Mouse (Mus musculus): ENCODE measurements around the gene Abhd14b.

Abhd14b gene

DNA sequence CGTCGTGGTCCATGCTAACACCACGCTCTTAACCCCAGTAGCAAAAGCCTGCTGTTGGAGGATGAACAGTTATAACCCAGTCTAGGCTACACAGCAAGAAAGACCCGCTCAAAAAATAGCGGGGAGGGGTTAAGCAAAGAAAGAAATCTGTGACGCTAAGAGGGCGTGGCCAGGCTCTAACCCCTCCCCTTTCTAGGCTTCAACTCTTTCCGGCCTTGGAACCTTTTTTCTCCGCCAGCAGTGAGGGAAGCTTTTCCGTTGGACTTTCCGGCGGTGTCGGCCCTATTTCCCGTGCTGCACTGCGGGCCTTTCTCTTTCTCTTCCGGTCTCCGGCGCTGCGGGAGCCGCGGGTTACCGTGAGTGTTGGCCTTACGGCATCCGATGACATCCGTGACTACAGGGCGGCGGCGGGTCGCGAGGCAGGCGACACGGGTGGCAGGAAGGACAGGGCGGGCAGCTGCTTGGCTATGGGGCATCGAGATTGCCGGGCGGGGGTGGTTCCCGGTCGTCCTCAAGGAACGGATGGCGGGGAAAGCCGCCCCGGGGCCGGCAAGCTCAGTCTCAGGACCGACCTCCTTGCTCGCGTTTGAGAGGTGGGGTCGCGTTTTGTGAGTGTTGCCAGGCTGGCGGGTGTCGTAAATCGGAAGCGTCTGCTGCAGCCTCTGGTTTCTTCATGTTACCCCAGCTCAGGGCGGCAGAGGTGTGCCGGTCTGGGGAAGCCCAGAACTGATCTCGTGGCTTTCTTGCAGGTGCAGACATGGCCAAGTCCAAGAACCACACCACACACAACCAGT lies 17.8 kb upstream of the Abhd14b start, which contains the start of gene Rpl29:
TSS of gene Rpl29 (plus strand) at position 234 of the 794 bp plus-strand sequence.
- DNase-seq (ENCODE audit: inconsistent ontology term): peak; percentile 98

GRCm38 (mm10) chr9:106430015-106430264 lies 17.3 kb upstream of the Abhd14b start:
- DNase-seq (ENCODE audit: inconsistent ontology term): no peak

- DNase-seq (ENCODE audit: inconsistent ontology term): no peak
Measured at GRCm38 (mm10) chr9:106433389-106433788, 13.9 kb upstream of the Abhd14b start.

- no peak for DNase-seq (ENCODE audit: inconsistent ontology term)
Measured at GRCm38 (mm10) chr9:106436566-106436965, 10.7 kb upstream of the Abhd14b start.

DNA sequence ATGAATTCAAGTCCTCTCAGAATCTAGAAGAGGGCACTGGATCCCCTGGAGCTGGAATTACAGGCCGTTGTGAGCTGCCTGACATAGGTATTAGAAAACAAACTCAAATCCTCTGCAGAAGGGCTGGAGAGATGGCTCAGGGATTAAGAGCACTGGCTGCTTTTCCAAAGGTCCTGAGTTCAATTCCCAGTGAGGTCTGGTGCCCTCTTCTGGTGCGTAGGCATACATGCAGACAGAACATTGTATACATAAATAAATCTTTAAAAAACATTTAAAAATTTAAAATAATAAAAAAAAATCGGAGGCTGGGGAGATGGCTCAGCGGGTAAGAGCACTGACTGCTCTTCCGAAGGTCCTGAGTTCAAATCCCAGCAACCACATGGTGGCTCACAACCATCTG lies 4.6 kb upstream of the Abhd14b start:
- DNase-seq (ENCODE audit: inconsistent ontology term): no peak

DNA sequence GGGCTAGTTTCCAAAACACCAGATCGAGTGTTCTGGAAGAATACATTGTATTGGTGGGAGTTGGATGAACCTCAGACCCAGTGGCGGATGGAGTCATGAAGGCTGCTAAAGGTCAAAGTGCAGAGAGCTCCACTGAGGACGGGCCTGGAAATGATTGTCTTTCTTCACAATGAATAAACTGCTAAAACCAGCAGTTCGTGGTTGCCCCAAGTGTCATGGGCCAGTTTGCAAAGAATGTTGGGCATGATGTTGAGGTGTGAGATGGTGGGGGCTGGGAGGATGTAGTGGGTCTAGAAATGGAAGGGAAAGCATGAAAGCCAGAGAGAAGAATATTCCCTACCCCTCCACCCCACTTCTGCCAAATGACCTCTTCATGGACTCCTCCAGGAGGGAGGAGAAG lies 2.4 kb upstream of the Abhd14b start:
- no peak for DNase-seq (ENCODE audit: inconsistent ontology term)

- DNase-seq (ENCODE audit: inconsistent ontology term): no peak
Measured at GRCm38 (mm10) chr9:106447951-106448350, 692 bp downstream of the Abhd14b start.

DNA sequence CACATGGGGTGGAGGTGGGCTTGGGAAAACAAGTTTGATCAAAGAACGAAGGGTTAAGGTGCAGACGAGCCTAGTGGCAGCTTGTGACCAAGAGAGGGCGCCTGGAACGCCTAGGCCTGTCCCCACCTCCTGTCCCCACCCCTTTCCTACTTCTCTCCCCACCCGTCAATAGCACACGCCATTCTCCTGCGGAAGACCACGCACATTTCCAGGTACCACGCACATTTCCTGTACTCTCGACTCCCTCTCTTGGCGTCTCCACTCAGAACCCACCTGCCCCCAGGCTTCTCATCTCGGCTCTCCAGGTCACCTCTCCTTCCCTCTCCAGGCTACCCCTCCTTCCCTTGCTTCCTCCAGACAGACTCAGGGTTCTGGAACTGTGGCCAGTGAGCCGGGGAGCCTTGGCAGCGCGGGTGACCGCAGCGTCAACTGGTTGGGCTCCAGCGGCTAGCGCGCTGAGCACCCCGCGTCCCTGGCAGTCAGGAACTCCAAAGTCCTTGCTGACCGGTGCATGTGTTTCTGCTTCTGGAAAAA lies 1.3 kb downstream of the Abhd14b start:
- DNase-seq (ENCODE audit: inconsistent ontology term): peak; percentile 90

DNA sequence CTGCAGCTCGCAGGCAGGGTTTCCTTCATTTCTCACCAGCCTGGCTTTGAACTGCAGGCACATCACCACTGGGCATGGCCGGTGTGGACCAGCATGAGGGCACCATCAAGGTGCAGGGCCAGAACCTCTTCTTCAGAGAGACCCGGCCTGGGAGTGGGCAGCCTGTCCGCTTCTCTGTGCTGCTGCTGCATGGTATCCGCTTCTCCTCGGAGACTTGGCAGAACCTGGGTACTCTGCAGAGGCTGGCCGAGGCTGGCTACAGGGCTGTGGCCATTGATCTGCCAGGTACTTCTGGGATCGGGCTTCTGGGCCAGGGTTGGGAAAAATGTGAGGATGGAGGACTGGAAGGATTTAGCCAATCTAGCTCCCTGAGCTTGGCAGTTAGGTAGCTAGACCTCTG lies 2.7 kb downstream of the Abhd14b start:
- DNase-seq (ENCODE audit: inconsistent ontology term): no peak

GRCm38 (mm10) chr9:106450661-106451060 lies 3.4 kb downstream of the Abhd14b start:
- DNase-seq (ENCODE audit: inconsistent ontology term): peak; percentile 70

GRCm38 (mm10) chr9:106451298-106451697 lies 4.0 kb downstream of the Abhd14b start:
- no peak for DNase-seq (ENCODE audit: inconsistent ontology term)

GRCm38 (mm10) chr9:106451899-106452298 lies 4.6 kb downstream of the Abhd14b start:
- no peak for DNase-seq (ENCODE audit: inconsistent ontology term)

DNA sequence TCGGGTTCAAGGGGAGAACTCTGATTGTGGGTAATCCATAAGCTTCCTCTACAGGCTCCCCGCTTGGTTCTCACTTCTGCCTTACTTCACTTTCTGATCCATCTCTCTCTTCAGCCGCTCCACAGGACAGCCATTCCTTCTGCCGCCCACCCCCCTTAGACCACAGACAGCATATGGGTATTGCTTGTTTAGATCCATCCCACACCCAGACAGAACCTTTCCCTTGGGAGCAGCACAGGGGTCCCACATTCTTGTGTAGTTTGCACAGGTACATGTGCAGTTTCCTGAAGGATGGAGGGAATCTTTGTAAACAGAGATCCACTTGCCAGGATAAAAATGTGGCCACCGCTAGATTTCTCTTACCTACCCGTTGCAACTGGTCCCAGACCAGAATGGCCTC lies 5.1 kb downstream of the Abhd14b start:
- no peak for DNase-seq (ENCODE audit: inconsistent ontology term)

DNA sequence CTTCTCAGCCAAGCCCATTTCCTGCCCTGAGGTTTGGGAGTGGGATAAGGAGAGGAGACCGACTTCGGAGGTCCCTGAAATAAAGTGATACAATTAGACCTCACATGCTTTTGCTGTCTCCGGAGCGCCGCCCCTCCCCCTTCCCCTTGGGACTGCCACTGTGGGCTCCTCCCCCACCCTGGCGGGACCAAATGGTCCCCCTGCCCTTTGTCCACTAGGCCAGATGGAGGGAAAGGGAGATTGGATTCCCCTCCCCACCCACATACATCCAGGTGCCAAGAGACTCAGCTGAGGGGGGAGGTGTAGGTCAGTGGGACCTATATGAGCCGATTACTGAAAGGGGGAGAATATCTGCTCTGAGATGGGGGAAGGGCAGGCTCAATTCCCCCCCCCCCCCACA lies 5.6 kb downstream of the Abhd14b start:
- no peak for DNase-seq (ENCODE audit: inconsistent ontology term)

- DNase-seq (ENCODE audit: inconsistent ontology term): peak; percentile 82
Measured at GRCm38 (mm10) chr9:106453271-106454070, 6.2 kb downstream of the Abhd14b start, which contains the start of gene Pcbp4. Pcbp4 (plus strand) TSS chr9:106453291.

DNA sequence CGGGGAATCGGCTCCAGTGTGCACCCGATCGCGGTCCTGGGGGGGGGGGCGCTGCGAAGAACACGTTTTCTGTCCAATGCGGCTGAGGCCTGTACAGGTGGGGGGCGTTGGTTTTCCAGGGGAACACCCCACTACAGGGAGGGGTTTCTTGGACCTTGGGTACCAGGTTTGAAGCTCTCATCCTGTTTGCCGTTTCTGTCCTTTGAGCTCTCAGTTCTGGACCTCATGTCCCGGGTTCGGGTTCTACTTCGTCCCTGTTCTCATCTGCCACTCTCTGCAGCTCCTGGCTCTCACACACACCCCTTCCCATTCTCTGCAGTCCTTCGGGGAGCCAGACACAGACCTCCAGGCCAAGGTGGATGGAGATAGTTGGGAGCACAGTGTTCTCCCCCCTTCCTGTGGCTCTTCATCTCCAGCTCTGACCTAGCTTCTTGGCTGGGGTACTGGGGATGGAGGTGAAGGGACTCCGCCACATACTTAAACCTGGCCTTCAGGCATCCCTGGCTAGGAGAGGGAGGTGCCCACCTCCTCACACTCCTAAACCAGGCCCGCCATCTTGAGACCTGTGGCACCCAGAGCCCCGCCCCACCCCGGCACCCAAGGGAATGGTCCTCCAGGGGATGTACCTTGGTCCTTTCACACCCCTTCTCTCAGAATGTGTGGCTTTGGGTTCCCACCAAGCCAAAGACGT lies 7.0 kb downstream of the Abhd14b start:
- DNase-seq (ENCODE audit: inconsistent ontology term): no peak

DNA sequence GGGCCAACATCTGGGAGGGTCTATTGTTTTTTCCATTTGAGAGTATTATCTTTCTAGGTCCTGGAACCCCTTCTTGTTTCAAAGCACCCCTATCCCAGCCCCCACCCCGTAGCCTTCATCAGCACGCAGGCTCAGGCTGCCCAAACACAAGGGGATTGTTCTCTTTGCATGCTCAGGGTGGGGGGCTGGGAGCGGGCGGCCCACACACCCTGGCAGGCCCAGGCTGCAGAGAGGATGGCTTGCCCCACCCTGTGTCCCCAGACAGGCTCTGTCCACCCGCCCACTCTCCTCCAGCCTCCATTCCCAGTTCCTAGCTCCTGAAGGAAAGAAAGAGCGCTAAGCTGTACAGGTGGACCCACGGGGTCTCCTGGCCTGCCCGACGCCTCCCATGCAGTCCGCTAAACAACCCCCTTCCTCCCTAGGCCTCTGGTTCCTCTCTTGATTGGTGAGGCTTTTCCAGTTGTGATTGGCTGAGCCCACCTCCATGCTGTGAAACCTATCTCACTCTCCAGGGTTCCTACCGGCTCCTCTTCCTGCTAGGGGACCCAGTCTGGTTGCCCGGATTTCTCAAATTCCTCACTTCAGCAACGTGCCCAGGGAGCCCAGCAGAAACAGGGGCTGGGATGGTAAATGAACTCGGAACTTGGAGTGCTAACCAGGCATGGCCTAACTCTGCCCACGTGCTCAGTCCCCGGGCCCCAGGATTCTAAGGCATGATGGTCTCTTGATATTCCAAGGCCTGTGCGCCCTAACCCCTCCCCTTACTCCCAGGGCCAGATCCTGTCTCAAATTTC lies 7.8 kb downstream of the Abhd14b start:
- peak; percentile 74 for DNase-seq (ENCODE audit: inconsistent ontology term)

- DNase-seq (ENCODE audit: inconsistent ontology term): peak; percentile 47
Measured at GRCm38 (mm10) chr9:106456325-106457162, 9.3 kb downstream of the Abhd14b start.

DNA sequence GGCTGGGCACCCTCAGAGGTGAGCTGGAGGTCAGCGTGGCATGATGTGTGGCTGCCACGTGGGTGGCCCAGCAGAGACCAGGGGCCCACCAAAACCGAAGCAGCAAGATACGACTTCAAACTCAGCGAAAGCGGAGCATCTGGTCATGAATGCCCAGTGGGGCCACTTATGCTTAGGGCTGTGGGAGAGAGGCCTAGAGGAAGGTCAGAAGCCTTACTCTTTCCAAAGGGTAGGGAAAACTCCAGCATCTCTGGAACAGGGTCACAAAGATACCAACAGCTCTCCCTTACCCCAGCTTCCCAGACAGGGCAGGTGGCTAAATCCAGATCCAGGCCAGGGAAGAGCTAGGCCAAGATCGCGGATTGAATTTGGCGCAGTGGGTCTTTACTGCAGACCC lies 9.9 kb downstream of the Abhd14b start:
- no peak for DNase-seq (ENCODE audit: inconsistent ontology term)

- DNase-seq (ENCODE audit: inconsistent ontology term): no peak
Measured at GRCm38 (mm10) chr9:106457920-106458319, 10.7 kb downstream of the Abhd14b start.

- DNase-seq (ENCODE audit: inconsistent ontology term): no peak
Measured at GRCm38 (mm10) chr9:106459946-106460345, 12.7 kb downstream of the Abhd14b start.
